Mouse (Mus musculus) embryo, embryonic 10.5 days (tissue): ENCODE measurements around the gene Ubash3a.
"Not testable (repeated sequence)": the region's sequence is repeated elsewhere in the genome, so short reads cannot be mapped to it uniquely, and the experiment has no call there.

Source experiments
- DNase-seq: peaks from one replicate; pipeline ENCODE4 v3.0.0-alpha.2; 2015; ENCODE audit warnings: low spot score

The Ubash3a gene

DNA sequence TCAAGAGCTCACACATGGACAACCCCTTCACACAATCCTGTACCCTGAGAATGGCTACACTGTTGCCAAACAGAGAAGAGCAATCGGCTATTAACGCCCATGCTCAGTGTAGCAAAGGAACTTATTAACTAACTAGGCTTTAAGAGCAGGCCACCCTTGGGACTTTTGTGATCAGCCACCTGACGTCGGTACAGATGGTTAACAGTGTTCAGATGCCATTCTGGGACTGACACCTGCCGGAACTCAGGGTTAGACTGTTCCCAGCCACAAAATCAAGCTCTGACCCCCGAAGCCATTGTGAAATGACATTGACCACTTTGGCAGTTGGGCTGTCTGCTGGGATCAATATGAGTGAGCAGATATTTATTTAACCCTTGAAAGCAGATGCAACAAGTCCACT is 53.7 kb downstream of the Ubash3a start:
- no peak for DNase-seq

DNA sequence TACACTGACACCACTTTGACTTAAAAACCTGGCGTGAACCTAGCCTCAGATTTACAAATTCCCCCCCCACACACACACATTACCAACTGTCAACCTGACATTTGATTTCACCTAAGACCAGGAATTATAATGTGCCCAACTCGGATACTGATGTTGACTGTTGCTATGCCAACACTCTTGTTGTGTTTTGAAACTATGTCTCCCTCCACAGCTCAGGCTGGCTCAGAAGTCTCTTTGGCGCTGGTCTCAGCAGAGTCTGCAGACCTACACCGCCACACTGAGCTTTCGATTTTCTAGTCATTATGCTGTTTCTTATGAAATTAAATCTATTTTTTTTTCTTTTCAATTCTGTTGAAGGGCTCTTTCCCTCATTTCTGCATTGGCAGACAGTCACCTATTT is 55.0 kb downstream of the Ubash3a start:
- peak; percentile 38 for DNase-seq

DNA sequence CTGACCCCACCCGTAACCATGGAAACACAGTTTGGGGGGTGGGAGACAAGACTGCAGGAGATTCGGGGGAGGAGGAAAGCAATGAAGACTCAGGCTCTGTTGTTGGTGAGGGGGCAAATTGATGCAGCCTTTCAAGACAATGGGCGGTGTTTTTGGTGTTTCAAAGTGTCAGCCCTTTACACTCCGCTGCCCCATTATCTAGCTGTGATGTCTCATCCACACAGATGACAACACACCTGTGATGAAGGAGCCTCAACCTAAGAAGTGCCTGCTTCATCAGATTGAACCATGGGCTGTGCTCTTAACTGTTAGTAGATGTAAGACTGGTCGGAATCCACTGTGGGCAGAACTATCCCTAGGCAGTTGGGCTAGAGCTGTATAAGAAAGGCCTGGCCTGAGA is 56.1 kb downstream of the Ubash3a start:
- no peak for DNase-seq

DNA sequence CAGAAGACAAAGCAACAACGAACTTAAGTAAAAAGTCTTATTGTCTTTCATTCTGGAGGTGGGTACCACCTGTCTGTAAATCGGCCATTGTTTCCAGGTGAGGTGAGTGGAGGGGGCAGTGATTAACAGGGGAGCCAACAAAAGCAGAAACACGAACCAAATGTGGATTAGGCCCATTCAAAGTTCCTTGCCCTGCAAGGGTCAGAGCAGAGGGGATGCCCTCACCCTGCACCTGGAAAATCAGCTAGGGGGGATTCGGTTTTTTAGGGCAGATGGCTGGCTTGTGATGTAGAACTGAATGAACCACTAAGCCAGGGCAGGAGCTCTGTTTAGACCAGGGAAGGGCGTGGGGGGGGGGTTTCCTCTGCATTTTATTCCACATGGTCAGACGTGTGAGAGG is 56.7 kb downstream of the Ubash3a start:
- no peak for DNase-seq

DNA sequence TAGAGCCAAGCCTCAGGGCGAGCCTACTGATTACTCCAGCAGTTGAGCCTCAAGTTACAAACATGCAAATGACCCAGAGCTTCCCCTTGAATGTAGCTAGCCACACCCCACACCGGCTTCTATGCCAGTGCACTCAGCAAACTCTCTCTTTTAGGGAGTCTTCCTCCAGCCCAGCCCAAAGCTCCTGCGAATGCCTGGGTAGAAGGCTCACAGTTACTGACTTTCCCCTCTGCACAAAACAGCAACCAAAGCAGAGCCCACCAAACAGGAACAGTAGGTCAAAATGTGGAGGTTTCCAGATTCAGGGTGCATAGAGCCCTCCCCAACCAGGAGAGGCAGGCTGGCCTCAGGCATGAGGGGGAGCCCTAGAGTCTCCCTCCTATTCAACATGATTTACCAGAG is 57.5 kb downstream of the Ubash3a start:
- peak; percentile 38 for DNase-seq

DNA sequence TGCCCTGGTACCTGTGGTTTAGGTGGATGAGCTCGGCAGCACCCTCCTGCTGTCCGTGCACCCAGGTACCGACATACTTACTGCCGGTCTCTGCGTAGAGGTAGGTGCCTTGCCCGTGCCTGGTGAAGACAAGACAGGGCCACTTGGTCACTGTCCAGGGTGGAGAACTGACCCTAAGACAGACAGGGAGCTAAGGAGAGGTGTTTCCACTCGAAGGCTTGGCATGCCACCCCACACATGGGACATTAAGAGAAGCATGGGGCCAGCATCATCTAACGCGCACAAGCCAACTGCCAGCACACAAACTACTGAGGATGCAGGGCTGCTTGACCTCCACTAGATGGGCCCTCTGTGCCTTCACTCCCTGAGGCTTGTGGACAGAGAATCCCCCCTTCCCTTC is 58.2 kb downstream of the Ubash3a start:
- DNase-seq: no peak

DNA sequence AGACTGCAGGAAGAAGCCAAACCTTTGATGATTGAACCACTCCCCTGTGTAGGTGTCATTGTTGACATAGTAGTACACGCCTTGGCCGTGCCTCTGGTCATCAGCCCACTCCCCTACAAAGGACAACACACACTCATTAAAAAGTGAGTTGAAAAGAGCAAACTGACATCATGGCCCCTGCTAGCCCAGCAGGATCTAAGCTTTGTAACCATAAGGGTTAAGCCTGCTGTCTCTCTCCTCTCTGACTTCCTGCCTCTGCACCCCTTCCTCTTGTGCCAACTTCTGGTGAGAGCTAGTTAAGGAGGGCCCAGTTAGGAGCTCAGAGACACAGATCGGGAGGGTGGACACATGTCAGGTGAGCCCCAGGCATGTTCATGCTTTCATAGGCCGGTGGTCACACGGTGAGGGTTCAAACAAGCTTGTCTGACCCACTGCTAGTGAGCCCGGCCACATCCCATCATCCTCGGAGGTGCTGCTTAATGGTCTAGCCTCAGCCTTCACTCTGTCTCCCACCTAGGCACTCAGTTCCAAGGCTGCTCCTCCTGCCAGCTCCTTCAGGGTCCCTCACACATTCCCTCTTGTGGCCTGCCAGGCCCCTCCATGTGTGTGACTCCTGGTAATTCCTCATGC is 58.8 kb downstream of the Ubash3a start:
- DNase-seq: no peak

DNA sequence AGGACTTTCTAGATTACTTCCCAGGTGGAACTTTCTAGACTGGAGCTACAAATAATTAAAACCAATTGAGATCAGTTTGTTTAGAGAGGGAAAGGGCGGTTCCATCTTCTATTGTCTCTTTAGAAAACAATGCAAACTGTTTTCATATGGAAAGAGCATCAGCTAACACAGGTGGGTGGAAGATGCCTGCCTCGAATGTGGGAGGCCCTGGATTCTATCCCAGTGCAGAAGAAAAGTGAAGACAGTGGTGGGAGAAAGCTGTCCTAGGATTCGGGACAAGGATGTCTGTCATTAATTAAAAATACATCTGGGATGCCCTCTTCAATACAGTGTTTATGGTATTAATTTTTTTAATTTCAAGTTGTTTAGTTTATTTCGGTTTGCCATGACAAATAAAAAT is 59.5 kb downstream of the Ubash3a start:
- no peak for DNase-seq

DNA sequence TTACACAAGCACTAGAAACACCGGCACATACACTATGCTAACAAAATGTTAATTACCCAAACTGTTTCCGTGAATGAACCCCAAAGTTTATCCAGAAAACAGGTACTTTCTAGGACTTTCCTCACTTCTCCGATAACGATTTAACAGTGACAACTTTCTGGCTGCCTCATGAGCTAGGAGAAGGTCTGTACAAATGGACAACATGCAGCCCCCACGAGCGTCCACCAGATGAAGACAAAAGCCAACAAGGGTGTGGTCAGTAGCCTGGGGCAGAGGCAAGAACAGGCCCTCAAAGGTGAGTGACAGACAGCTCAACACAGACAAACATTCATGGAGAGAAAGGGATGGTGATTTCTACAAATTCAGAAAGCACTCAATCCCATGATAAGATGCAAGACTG is 59.9 kb downstream of the Ubash3a start:
- no peak for DNase-seq

DNA sequence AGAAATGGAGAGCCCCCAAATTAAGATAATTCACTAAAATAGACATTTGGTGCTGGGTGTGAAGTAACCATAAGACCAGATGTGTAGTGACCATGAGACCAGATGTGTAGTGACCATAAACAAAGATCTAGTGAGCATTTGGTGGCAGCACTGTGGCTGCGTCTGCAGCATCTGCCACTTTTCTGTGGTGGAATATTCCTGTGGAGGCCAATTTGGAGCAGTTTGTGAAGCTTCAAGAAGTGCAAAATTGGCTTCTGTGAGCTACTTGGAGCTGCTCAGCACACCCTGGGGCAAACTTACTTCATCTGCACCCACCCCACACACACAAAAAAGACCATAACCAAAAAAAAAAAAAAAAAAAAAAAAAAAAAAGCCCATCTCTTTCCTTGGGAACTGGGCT is 60.3 kb downstream of the Ubash3a start:
- DNase-seq: no peak

DNA sequence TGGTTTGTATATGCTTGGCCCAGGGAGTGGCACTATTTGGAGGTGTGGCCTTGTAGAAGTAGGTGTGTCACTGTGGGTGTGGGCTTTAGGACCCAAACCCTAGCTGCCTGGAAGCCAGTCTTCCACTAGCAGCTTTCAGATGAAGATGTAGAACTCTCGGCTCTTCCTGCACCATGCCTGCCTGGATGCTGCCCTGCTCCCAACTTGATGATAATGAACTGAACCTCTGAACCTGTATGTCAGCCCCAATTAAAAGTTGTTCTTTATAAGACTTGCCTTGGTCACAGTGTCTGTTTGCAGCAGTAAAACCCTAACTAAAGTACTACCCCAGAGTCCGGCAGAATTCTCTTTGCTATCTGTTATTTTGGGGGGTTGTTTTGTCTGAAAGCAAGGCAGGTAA is 62.1 kb downstream of the Ubash3a start:
- no peak for DNase-seq

DNA sequence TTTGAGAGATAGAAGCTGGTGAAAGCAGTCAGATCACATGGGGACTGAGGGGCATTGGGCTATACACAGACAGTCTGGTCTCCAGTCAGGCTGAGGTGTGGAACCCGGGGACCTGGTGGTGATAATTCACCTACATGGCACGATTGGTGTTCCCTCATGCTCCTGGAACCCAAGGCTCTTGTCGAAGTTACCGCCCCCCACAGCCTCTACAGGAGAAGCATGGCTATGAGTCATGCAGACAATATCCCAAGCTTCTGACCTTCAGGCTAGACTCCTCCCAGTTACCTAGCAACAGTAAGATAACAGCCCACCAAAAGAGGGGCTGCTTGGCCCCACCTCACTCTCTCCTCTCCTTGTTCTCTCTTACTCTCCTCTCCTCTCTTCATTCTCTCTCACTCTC is 62.6 kb downstream of the Ubash3a start:
- DNase-seq: no peak

DNA sequence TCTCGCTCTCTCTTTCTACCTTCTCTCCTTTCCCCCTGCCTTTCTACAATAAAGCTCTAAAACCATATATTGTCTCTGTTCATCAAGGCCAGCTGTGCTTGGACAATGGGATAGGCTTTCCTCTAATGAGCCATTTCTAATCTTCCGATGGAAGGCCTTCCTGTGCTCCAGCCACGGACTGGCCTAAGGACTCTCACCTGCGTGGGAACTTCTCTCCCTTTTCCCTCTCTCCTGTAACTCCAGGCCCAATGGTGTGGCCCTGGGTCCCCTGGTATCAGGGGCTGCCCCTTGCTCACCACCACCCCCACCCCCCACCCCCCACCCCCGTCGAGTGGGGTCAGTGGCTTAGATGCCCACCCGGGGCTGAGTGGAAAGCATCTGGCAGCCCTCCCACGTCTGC is 63.1 kb downstream of the Ubash3a start:
- DNase-seq: not testable (repeated sequence)

DNA sequence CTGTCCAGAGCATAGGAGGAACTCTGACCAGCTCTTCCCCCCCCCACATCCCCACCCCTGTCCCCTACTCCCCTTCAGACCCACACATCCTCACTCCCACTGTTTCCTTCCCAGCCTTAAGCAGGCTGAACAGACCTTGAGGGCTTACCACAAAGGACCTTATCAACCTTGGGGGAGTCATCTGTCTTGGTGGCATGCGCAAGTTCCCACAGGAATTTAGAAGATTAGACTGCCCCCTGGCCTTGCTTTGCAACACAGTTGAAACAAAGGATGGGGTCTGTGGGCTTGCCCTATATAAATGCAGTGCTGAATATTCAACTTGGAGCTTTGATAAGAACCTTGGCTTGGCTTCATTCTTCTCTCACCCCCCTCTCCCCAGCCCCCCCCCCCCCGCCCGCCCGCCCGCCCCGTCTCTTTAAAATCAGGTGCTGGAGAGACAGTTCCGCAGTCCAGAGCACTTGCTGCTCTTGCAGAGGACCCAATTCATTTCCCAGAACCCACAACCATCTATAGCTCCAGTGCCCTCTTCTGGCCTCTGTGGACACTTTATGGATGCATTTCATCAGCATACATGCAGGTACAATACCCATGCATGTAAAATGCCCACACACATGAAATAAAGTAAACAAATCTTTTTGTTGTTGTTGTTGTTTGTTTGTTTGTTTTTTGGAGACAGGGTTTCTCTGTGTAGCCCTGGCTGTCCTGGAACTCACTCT is 63.6 kb downstream of the Ubash3a start:
- DNase-seq: no peak

DNA sequence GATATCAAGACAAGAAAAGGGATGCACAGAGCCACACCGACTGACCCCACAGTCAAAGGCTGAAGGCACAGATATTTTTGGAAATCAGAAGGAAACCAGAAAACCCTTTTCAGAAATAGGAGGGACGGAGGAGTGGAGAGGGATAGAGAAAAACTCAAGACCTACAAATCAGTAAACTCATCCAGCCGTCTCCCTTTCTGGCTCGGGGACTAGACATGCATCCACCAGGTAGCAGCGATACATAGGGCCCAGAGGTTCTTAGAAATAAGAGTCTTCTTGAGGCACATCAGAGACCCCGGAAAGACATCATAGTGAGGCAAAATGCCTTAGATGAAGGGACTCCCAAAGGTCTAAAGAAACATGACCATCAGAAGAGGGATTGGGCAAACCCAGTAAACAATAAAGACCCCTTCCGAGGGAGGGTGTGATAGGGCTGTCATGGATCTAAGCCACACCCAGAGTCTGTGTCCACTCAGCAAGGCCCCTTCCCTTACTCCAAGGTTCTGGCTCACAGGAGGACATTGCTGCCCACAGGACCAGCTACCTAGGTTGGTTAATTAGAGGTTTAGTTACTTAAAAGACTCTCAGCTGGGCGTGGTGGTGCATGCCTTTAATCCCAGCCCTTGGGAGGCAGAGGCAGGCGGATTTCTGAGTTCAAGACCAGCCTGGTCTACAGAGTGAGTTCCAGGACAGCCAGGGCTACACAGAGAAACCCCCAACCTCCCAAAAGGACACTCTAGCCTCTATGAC is 64.9 kb downstream of the Ubash3a start:
- no peak for DNase-seq

DNA sequence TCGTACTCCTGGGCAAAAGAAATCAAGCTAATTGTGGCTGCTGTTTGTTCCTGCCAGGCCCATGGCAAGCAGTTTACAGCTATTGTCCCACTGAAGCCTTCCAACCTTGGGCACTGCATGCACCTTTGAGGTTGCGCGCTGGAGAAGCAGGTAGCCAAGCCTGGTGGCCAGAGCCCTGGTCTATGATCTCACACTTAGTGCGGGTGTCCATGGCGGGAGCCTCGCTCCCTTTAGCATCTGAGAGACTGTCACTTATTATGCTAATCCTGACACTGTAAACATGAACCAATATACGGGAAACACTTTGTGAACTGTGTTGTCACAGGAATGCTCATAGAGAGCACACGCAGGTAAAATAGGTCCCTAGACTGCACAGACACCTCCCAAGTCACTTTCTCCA is 66.0 kb downstream of the Ubash3a start:
- DNase-seq: no peak

DNA sequence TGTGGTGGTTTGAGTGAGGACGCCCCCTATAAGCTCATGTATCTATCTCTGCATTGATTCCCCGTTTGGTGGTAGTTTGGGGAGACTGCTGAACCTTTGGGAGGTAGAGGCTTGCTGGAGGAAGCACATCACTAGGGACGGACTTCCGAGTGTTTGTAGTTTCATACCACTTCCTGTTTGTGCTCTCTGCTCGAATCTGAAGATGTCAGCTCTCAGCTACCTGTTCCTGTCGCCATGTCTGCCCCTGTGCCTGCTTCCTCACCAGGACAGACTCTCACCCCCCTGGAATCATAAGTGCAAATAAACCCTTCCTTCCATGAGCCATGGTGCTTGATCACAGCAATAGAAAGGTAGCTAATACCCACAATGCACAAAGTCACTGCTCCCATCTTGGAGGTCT is 67.5 kb downstream of the Ubash3a start:
- no peak for DNase-seq

DNA sequence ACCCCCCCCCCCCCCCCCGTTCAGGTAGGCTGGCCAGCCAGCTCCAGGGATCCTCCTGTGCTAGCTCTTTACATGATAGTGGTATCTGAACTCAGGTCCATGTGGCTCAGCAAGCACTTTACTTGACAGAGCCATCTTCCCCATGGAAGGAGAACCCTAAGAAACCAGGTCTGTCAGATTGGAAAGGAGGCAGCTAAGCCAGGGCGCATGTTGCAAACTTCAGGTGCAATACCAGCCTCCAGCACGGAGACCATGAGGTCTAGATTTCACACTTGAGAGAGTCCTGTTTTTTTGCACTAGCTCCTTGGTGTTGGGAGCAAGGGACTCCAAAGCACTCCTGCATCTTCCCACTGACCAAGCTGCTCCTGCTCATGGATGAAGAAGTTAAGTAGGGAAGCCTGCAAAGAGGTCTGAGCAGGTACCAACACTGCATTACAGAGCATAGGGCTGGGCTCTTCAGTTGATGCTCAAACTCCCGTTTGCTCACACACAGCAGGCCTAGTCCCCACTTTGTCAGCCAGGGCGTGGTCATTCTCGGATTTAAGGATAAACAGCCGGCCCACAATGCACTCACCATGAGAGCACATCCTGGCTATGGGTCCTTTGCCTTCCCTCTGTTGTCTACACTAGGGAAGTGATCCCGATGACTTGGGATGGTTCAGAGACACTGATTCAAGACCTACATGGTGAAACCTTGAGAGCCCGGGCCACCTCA is 68.7 kb downstream of the Ubash3a start:
- no peak for DNase-seq

DNA sequence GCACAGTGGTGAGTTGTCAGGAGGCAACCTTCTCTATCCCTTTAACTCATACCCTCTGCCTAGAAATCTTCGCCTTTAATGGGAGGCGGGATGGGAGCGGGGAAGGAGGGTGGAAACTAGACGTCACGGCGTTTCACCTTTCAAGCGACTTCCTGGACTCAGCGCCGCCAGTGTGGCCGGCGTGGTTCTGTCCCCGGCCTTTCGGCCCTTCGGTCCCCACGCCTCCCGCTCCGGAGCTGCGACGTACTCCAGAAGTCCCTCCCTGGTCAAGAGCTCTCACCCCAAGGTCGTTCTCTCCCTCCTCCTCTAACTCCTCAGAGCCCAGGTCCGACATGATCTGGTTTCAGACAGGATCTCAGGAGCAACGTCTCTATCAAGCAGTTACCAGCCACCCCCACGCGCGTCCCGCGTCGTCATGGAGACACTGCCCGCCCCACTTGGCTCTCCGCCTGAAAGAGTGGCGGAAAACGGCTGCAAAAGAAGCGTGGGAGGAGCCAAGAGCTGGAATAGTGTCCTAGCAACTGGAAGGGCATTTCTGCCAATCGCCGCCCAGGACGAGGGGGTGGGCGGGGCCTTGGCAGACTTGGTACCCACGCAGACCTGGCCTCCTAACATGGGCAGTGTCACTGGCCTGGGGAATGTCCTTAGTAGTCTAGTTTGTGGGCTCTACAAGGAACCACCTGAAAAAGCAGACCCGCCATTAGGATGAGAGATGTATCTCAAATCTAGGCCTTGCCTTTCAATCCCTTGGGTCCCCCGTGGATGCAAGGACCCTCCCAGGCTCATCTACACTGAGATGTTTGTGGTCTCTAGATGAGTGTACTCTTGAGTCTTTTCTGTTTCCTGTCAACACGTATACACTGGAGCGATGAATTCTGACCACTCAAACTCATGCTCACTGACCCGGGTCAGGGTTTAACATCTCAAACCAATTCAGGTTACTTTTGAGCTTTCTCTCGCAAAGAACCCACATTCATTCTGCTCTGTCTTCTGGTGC is 69.5 kb downstream of the Ubash3a start, which contains the start of gene Rsph1:
Gene Rsph1, minus strand, starts transcription at position 462 of the 997 bp plus-strand sequence.
- DNase-seq: peak; percentile 90

DNA sequence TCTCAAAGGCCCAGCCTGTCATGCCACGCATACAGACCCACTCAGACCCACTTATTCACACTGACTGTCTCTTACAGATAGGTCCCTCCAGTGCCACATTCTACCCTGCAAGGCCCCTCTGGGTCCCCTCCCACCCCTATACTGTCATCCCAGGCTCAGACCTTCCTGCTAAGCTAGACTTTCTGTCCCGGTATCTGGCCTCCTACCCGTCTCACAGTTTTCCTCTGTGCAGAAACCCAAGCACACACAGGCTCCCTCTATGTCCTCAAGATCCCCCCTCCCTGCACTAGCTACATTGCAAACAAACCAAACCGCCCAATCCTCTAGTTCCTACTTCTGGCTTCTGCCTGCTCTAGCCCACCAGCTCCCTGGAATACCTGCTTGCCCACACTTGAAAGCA is 70.3 kb downstream of the Ubash3a start:
- DNase-seq: no peak

DNA sequence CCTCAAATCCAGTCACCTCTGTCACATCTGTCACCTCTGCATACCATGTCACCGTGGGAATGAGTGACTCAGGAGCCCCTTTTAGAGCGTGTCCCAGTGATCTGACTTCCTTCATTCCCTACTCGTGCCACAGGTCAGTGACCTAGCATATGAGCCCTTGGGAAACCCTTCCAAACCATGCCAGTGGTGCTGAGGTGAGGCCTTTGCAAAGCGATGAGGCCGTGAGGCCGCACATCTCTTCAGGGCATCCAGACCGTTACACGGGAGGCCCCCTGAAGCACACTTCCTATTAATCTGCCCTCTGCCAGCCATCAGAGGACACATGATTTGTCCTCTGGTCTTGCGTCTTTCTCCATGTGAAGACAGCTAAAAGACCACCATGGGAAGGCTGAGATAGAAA is 71.9 kb downstream of the Ubash3a start:
- no peak for DNase-seq
